Mouse (Mus musculus) kidney, adult 2 months (tissue): ENCODE data around the gene Pfn3. TPM values are rescaled to one million over a fixed set of nuclear protein-coding genes. Genes with fewer than 3 reads are reported as not detected.

Experiments
- DNase-seq: peaks from one replicate; pipeline ENCODE4 v3.0.0; 2021
- H3K27ac ChIP-seq: fragments of 200-500 bp; 2 replicates; pipeline ENCODE4 v1.5.1; 2012; ENCODE audit warnings: low read depth, low read length, control low read depth, inconsistent platforms; ENCODE audit not compliant: insufficient read depth
- H3K27me3 ChIP-seq: fragments of 200-500 bp; replicated peaks from 2 replicates; pipeline ENCODE4 v1.6.1; 2012; ENCODE audit warnings: mild to moderate bottlenecking, moderate library complexity, low read length, inconsistent platforms; ENCODE audit not compliant: control insufficient read depth, insufficient read depth
- H3K36me3 ChIP-seq: fragments of 200-500 bp; 2 replicates; pipeline ENCODE4 v1.6.1; 2012; ENCODE audit warnings: mild to moderate bottlenecking, moderate library complexity, low read length, inconsistent platforms; ENCODE audit not compliant: control insufficient read depth, insufficient read depth
- H3K4me1 ChIP-seq: fragments of 200-500 bp; 2 replicates; pipeline ENCODE4 v1.6.1; 2011; ENCODE audit warnings: low read length; ENCODE audit not compliant: control insufficient read depth, insufficient read depth
- H3K4me3 ChIP-seq: fragments of 200-500 bp; 2 replicates; pipeline ENCODE4 v1.5.1; 2011; ENCODE audit warnings: mild to moderate bottlenecking, low read depth, low read length, control low read depth; ENCODE audit not compliant: insufficient read depth
- CTCF ChIP-seq: fragments of 200-500 bp; conservative IDR thresholded peaks from 2 replicates; pipeline ENCODE4 v1.5.1; 2011; ENCODE audit warnings: low read depth, mild to moderate bottlenecking, control low read depth, low read length, moderate library complexity, mixed read lengths; ENCODE audit not compliant: insufficient read depth, insufficient read length
- POLR2A ChIP-seq: fragments of 200-500 bp; IDR thresholded peaks from one replicate; pipeline ENCODE4 v1.6.1; 2011; ENCODE audit warnings: low read depth, low read length, control low read depth
- WGBS: fragments of 180-500 bp; shearing (Covaris S2); methylation state at CpG from one replicate; pipeline ENCODE4 v1.1.7; 2018; 5-methylcytosine and 5-hydroxymethylcytosine counted together
- polyA plus RNA-seq: library from polyadenylated mRNA; depleted of rRNA; stranded (reverse); fragments of >200 nt; gene quantifications from 2 replicates; pipeline ENCODE4 v1.2.3, GENCODE M21; 2012

Pfn3 gene
- polyA plus RNA-seq, 1 experiment: not detected

DNA sequence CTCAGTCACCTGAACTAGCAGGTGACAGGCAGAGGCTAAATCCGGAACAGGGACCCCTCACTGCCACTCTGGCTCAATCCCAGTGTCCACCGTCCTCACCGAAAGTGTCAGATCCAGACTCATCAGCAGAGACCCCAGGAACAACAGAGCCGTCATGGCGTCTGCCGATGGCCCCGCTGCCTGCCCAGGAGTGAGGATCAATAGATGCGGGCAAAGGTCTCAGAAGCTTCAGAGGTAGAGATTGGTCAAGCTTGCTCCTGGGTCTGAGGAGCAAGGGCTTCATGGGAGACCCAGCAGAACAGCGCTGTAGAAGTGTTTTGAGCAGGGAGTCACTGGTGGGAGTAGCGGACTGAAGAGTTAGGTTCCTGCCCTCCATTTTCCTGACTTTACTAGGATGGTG lies 11.6 kb upstream of the Pfn3 start, which contains the start of gene F12:
Gene F12, minus strand, starts transcription at position 181 of the 400 bp plus-strand sequence.
- DNase-seq: no peak
- WGBS: 92% methylated on average over 10 of the region's 10 CpGs

DNA sequence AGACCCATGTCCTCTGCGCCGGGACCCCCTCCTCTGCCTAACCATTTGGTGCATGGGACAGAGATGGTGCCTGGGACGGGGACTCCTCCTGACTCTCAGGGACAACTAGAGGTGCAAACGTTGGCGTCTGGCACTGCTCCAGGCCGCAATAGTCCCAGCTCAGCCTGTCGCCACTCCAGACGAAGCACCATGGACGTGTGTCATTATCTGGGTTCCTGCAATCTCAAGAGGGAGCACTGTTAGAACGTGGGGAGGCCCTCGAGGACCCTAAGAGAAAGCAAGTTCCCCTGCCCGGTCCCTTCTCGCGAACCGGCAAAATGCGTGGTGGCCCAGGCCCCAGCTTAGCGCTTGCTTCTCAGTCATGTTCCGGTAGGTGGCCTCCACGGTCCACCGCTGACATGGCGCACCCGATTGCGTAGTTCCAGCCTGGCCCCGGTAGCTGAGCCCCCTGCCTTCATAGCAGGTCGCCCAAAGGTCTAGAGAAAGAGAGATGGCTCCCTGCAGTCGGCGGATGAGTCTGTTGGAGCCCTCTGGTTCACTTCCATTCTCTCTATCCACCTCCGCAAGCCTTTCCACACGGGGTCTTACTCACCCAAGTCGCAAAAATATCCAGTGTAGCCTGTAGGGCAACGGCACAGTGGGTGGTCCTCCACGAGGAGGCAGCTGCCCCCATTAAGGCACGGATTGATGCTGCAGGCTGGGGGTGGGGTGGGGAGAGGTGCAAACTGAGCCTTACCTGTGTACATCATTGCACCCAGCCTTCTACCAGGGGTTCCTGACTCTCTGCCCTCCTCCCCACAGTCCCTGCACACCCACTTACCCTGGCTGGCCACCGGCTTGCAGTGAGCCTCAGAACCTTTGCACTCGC lies 6.1 kb upstream of the Pfn3 start:
- 10% methylated on average over 35 of the region's 35 CpGs for WGBS
- peak overlapping the region; percentile 13; the same call in 1 of the 2 replicates for H3K4me3 ChIP-seq
- TF ChIP-seq POLR2A: no peak
- peak; percentile 82 for TF ChIP-seq CTCF
- H3K27ac ChIP-seq: no peak overlapping the region
- H3K36me3 ChIP-seq: no peaks in the 10 kb centered on the region
- no peaks in the 10 kb centered on the region for H3K4me1 ChIP-seq
- DNase-seq: peak; percentile 70
- H3K27me3 ChIP-seq: no peaks in the 10 kb centered on the region

More for the DNA sequence above, 11.6 kb upstream of the Pfn3 start, which contains the start of gene F12:
- no peak for TF ChIP-seq POLR2A
- TF ChIP-seq CTCF: no peak
- no peaks in the 10 kb centered on the region for H3K27me3 ChIP-seq
- no peaks in the 10 kb centered on the region for H3K36me3 ChIP-seq
- H3K4me3 ChIP-seq: no peak within 1 kb of the TSS
- no peaks in the 10 kb centered on the region for H3K4me1 ChIP-seq
- no peak within 1 kb of the TSS for H3K27ac ChIP-seq

DNA sequence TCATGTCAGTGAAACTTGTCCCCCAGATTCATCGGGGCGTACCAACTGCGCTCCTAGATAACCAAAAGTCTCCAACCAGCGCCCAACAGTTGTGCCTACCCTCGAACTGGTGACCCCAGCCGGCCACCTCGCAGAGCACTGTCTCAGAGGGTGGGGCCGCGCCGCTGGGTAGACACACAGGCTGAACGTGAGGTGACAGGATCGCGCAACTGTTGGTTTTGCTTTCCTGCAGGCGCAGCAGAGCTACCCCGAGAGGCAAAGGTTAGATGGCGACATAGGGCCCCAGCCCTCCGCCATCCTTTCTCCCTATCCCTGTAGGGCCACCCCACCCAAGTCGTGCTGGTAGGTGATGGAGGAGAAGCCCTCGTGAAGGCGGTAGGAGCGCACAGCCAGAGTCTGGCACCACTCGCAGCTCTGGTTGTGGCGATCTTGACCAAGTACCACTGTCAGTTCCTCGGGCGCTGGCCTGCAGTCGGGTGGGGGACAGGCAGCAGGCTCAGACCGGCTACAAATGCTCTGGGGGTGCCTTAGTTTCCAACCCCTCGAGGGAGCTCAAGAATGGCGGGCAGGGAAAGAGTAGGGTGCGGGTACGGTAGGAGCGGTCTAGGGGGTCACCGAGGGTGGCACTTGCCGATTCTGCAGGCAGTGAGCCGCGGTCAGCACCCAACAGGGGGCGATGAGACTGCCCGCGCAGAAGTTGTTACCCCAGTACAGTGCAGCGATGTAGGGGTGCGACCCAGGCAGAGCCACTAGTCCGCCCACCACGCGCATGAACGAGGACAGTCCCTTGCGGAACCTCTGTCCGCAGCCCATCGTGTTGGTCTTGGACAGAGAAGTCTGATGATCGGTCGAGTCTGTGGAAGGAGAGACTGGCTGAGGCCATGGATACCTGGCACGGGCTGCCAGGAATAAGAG lies 5.2 kb upstream of the Pfn3 start:
- no peaks in the 10 kb centered on the region for H3K4me1 ChIP-seq
- DNase-seq: no peak
- WGBS: 30% methylated on average over 51 of the region's 51 CpGs
- TF ChIP-seq CTCF (no peak), POLR2A (no peak)
- no peaks in the 10 kb centered on the region for H3K36me3 ChIP-seq
- H3K27ac ChIP-seq: no peak overlapping the region
- H3K27me3 ChIP-seq: no peaks in the 10 kb centered on the region
- H3K4me3 ChIP-seq: no peak overlapping the region

DNA sequence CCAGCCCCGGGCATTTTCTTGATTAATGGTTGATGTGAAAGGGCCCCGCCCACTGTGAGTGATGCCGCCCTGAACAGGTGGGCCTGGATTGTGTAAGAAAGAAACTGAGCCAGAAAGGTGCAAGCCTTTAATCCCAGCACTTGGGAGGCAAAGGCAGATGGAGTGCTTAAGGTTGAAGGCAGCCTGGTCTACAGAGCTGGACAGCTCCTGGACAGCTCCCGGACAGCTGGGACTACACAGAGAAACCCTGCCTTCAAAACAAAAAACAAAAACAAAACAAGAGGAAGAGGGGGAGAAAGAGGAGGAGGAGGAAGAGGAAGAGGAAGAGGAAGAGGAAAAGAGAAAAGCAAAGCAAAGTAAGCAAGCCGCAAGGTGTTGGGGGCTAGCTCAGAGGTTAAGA lies 4.1 kb upstream of the Pfn3 start:
- Histone ChIP-seq H3K4me3 (no peak overlapping the region), H3K36me3 (no peaks in the 10 kb centered on the region), H3K27ac (no peak overlapping the region), H3K27me3 (no peaks in the 10 kb centered on the region), H3K4me1 (no peaks in the 10 kb centered on the region)
- no peak for DNase-seq
- no peak for TF ChIP-seq CTCF
- no peak for TF ChIP-seq POLR2A
- 57% methylated on average over 5 of the region's 5 CpGs for WGBS

DNA sequence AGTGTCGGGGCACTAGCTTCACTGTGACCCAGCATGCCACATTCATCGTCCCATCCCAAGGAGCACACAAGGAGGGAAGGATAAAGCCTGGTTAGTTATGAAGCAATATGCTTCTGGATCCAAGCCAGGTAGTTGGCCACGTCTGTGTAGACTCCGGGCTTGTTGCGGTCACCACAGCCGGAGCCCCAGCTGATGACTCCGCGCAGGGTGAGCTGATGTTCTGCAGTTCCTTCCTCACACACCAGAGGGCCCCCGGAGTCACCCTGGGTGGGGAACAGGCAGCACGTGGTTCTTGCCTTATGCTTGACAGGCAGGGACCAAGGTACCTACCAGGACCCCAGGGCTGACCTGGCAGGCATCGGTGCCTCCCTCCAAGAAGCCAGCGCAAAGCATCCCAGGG lies 3.0 kb upstream of the Pfn3 start:
- DNase-seq: peak; percentile 84
- TF ChIP-seq POLR2A (no peak), CTCF (peak; percentile 80)
- Histone ChIP-seq H3K27ac (no peak overlapping the region), H3K27me3 (no peaks in the 10 kb centered on the region), H3K36me3 (no peaks in the 10 kb centered on the region), H3K4me3 (no peak overlapping the region), H3K4me1 (no peaks in the 10 kb centered on the region)
- WGBS: 7% methylated on average over 12 of the region's 12 CpGs

DNA sequence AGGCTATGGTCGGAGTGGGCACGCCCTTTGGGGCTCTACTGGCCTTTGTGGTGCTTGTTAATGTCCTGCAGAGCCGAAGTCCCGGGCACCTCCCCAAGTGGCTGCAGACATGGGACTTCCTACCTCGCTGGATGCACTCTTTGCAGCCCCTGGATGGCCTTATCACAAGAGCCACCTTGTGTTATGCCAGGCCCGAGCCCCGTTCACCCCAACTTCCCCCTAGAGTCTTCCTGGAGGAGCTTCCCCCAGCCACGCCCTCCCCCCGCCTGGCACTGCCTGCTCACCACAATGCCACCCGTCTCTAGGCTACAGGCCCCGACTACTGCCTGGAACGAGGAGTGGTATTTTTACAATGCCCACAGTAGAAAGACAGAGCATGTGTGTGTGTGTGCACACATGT lies 1.7 kb downstream of the Pfn3 start:
- 59% methylated on average over 12 of the region's 12 CpGs for WGBS

More for the DNA sequence above, 1.7 kb downstream of the Pfn3 start:
- Histone ChIP-seq H3K36me3 (no peaks in the 10 kb centered on the region; the same call in 1 of the 2 replicates), H3K4me1 (no peaks in the 10 kb centered on the region), H3K27ac (no peak overlapping the region), H3K27me3 (no peaks in the 10 kb centered on the region), H3K4me3 (no peak overlapping the region)
- peak; percentile 21 for DNase-seq
- TF ChIP-seq CTCF (no peak), POLR2A (peak; percentile 15)
